Mouse (Mus musculus): ENCODE measurements around the gene Cln6.

The Cln6 gene

DNA sequence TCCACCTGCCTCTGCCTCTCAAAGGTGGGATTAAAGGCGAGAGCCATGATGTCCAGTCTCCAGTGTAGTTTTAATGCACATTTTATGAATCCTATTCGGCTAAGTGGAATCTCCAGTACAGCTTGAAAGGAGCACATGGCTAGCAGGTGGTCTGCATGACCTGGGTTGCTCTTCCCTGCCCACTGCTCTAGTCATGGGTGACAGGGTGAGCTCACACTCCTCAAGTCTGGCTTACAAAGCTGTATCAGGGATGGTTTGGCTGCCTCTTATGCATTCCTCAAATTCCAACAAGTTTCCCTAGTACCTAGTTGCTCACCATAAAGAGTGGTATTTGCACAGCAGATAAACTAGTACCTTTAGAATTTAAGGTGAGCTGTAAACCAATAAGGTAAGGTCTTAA lies 39.2 kb downstream of the Cln6 start:
- DNase-seq (ENCODE audit: low read depth, low spot score), result no peak

DNA sequence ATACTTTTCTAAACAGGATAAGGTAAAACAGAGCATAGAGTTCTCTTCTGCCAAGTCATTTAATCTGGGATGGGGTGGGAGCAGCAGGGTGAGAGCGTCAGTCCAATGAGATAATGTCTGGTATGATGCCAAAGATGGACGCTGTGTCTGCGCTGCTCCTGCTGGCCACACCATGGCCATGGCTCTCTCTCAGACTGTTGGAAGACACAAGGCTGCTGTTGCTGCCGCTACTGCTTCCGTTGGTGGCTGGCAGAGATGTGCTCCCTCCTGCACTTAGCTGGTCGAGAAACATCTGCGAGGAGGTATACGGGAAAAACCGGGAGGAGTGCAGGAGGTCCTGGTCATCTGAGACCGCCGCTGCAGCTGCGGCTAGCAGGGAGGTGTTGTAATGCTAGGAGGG lies 43.3 kb downstream of the Cln6 start:
- no peak for DNase-seq (ENCODE audit: low read depth, low spot score)

DNA sequence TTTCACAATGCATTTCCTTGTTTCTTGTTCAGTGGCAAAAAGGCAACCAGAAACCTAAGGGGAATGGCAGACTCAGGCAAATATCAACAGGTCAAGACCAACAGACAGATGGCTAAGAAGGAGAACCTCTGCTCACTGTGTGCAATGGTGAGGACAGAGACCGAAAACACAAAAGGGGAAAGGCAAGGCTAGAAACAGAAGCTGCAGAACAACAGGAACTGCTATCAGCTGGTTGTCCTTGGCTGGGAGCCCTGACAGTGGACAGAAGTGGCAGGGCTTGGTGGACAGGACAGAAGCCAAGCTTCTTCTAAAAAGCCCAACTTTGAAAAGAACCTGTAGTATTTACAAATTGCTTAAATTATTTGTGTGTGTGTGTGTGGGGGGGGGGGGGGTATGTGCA lies 55.9 kb downstream of the Cln6 start:
- DNase-seq (ENCODE audit: low read depth, low spot score), result no peak

Data from ES-CJ7 (cell line).